Comparison of ENCODE assay signal across 8 mouse cellular contexts in genomic region chr7:29523700-29524099, GRCm38 (mm10). TPM values are rescaled to one million over a fixed set of nuclear protein-coding genes. Genes with fewer than 3 reads are reported as not detected.
A peak's percentile ranks its signal among the peaks of the same experiment; 100 is the strongest.
DNase-seq lines count a peak whose midpoint lies in the region; ATAC-seq lines count a peak whose summit lies in the region.

No protein-coding gene starts in this region.

- H3K9ac ChIP-seq in kidney, embryonic 16.5 days (replicated peaks; ENCODE audit: low read length): no peak overlapping the region
- H3K9ac ChIP-seq in liver, embryonic 13.5 days: no peak overlapping the region

- peak; percentile 29 for DNase-seq in ovary, adult 18-20 months (ENCODE audit: low spot score)
- DNase-seq in ovary, postnatal 10 days (ENCODE audit: low spot score): no peak
- DNase-seq in cerebellum, adult 18-20 months: peak; percentile 84 to 87
- DNase-seq in frontal cortex, postnatal 10 days (ENCODE audit: low spot score in 2 of 2): peak; percentile 36 to 73
- DNase-seq in liver, embryonic 13.5 days: peak; percentile 28
- DNase-seq in retina, postnatal 1 day: peak; percentile 87
- peak; percentile 86 for DNase-seq in thymus, postnatal 4 days

- H3K4me2 ChIP-seq in kidney, embryonic 16.5 days (replicated peaks; ENCODE audit: low read depth, low read length): no peak overlapping the region
- no peak overlapping the region for H3K4me2 ChIP-seq in liver, embryonic 13.5 days

- no peaks in the 10 kb centered on the region for H3K9me3 ChIP-seq in kidney, embryonic 16.5 days (ENCODE audit: low read length)
- H3K9me3 ChIP-seq in liver, embryonic 13.5 days (replicated peaks): no peaks in the 10 kb centered on the region

- no peak overlapping the region for H3K4me3 ChIP-seq in kidney, embryonic 16.5 days (ENCODE audit: low read length)
- no peak overlapping the region for H3K4me3 ChIP-seq in liver, embryonic 13.5 days (replicated peaks)

- H3K27ac ChIP-seq in kidney, embryonic 16.5 days (ENCODE audit: low read length): no peak overlapping the region
- H3K27ac ChIP-seq in liver, embryonic 13.5 days: no peak overlapping the region

- H3K27me3 ChIP-seq in kidney, embryonic 16.5 days (ENCODE audit: insufficient read depth, low read length): no peaks in the 10 kb centered on the region
- H3K27me3 ChIP-seq in liver, embryonic 13.5 days: no peaks in the 10 kb centered on the region

- H3K4me1 ChIP-seq in kidney, embryonic 16.5 days (ENCODE audit: insufficient read depth, low read length): no peaks in the 10 kb centered on the region
- peaks cover 8% of the 10 kb centered on the region; the same call in 1 of the 2 replicates for H3K4me1 ChIP-seq in liver, embryonic 13.5 days (replicated peaks)

- WGBS in kidney, embryonic 16.5 days: under 1% methylated on average over 5 of the region's 5 CpGs
- WGBS in liver, embryonic 13.5 days (ENCODE audit: insufficient replicate concordance): 3% methylated on average over 5 of the region's 5 CpGs

- ATAC-seq in kidney, embryonic 16.5 days (ENCODE audit: low FRiP score, low TSS enrichment): peak; percentile 27; the same call in 1 of the 2 replicates
- ATAC-seq in liver, embryonic 13.5 days (ENCODE audit: low read depth): no peak

- H3K36me3 ChIP-seq in kidney, embryonic 16.5 days (ENCODE audit: insufficient read depth, low read length): no peaks in the 10 kb centered on the region
- no peaks in the 10 kb centered on the region for H3K36me3 ChIP-seq in liver, embryonic 13.5 days

RNA-seq across cellular contexts. Expression of gene Sipa1l3, which starts 5.3 kb away (rescaled TPM):
- polyA plus RNA-seq in kidney, embryonic 16.5 days (2015; fragmentation: Nextera tagmentation; extraction: Ambion mirVana): 15.3 and 15.8 TPM in 2 replicates
- 2.6 and 3.0 TPM in 2 replicates for polyA plus RNA-seq in liver, embryonic 13.5 days (2015; fragmentation: Nextera tagmentation; extraction: Ambion mirVana)
